In genomic region chr3:133532806-133533205, GRCm38 (mm10) we compare ENCODE assay signal across 27 mouse cellular contexts. TPM values are rescaled to one million over a fixed set of nuclear protein-coding genes. Genes with fewer than 3 reads are reported as not detected.
DNase-seq lines count a peak whose midpoint lies in the region; ATAC-seq and TF ChIP-seq lines count a peak whose summit lies in the region.
"Had no signal": no experiment of that assay in that cellular context is flagged by ENCODE, and none has a peak within 500 bp of the region (broad histone marks: within the 10 kb centered on the region; RNA-seq: fewer than 3 reads in every experiment).

No protein-coding gene starts in this region.

- 0 out of 2 replicates have a peak, but pooled peaks have one; percentile 8 for TF ChIP-seq POLR2A in CH12.LX (IDR thresholded peaks at IDR 0.05; ENCODE audit: low read depth, low read length)

- H3K36me3 ChIP-seq in CH12.LX (replicated peaks in 1 of 2; ENCODE audit: control insufficient read depth in 1 of 2, insufficient read depth in 1 of 2, low read length in 1 of 2) (peaks cover 34 to 63% of the 10 kb centered on the region in 2 experiments), ES-E14 (ENCODE audit: control insufficient read depth, insufficient read depth, low read length, poor library complexity, severe bottlenecking) (0 out of 2 replicates have a peak, but pooled peaks cover 3% of the 10 kb centered on the region)
- H3K36me3 ChIP-seq: intestine, embryonic 15.5 days had no signal

- H3K4me1 ChIP-seq in CH12.LX (ENCODE audit: control insufficient read depth in 1 of 2, insufficient read depth in 2 of 2) (peaks cover 17 to 43% of the 10 kb centered on the region in 2 experiments), ES-E14 (ENCODE audit: control insufficient read depth in 2 of 2, insufficient read depth in 2 of 2, low read length in 2 of 2, poor library complexity in 1 of 2) (peaks cover 3 to 10% of the 10 kb centered on the region in 2 experiments)

- dilution Hi-C loops in CH12.LX (cut with MboI; ENCODE audit: extremely low pct_ligation_motif_present, extremely low pct_unique_long_range_greater_than_20kb, low sequenced_read_pairs): no loop called here

- no peak for TF ChIP-seq EP300 in CH12.LX (IDR thresholded peaks at IDR 0.05; ENCODE audit: low read length)

- no peak overlapping the region for H3K4me2 ChIP-seq in CH12.LX (ENCODE audit: insufficient read depth, low read depth, poor library complexity, severe bottlenecking)
- H3K4me2 ChIP-seq: embryonic facial prominence, embryonic 15.5 days; heart, embryonic 11.5 days; heart, embryonic 15.5 days; hindbrain, embryonic 14.5 days; intestine, embryonic 15.5 days had no signal

- H3K4me3 ChIP-seq in CH12.LX (replicated peaks in 1 of 3; ENCODE audit: low read depth in 2 of 3, low read length in 2 of 3, poor library complexity in 1 of 3) (no peak overlapping the region), ES-E14 (ENCODE audit: insufficient read depth in 1 of 2, low read depth in 1 of 2, low read length in 2 of 2, poor library complexity in 1 of 2, severe bottlenecking in 1 of 2) (peak overlapping the region; percentile 5 to 49; a peak in 2 of 4 replicates)
- H3K4me3 ChIP-seq: embryonic facial prominence, embryonic 15.5 days; erythroblast, embryonic 14.5 days; forebrain, embryonic 10.5 days; gastrocnemius, adult 2 months; heart, embryonic 15.5 days; intestine, embryonic 15.5 days had no signal

- H3K9ac ChIP-seq in CH12.LX (ENCODE audit: insufficient read depth, low read depth): no peak overlapping the region
- peak overlapping the region; percentile 67; the same call in 1 of the 2 replicates for H3K9ac ChIP-seq in ES-E14 (ENCODE audit: insufficient read depth, low read depth, low read length, poor library complexity, severe bottlenecking)
- H3K9ac ChIP-seq: embryonic facial prominence, embryonic 15.5 days; heart, embryonic 15.5 days; hindbrain, embryonic 14.5 days; intestine, embryonic 15.5 days had no signal

- peaks cover 85% of the 10 kb centered on the region for H3K79me2 ChIP-seq in CH12.LX (replicated peaks; ENCODE audit: control insufficient read depth, extremely low read depth, insufficient read depth, poor library complexity, severe bottlenecking)

- ATAC-seq in megakaryocyte, adult 5-6 weeks (ENCODE audit: poor library complexity, severe bottlenecking): peak; percentile 28; the same call in 1 of the 2 replicates
- ATAC-seq: CD4-positive, CD25-positive, alpha-beta regulatory T cell, adult 4 months; forebrain, embryonic 14.5 days; intestine, embryonic 15.5 days; Patski had no signal

- H3K27ac ChIP-seq in CH12.LX (ENCODE audit: insufficient read depth, low read depth) (no peak overlapping the region), ES-E14 (ENCODE audit: insufficient read depth, low read depth, low read length, poor library complexity, severe bottlenecking) (peak overlapping the region; percentile 100)
- H3K27ac ChIP-seq: embryonic facial prominence, embryonic 15.5 days; forebrain, embryonic 10.5 days; gastrocnemius, adult 2 months; heart, embryonic 15.5 days; hindbrain, embryonic 14.5 days; intestine, embryonic 15.5 days had no signal

- DNase-seq in heart, adult 11 months: peak; percentile 49
- DNase-seq in heart, adult 8-10 months (ENCODE audit: low spot score): no peak
- DNase-seq in CH12.LX (ENCODE audit: extremely low read depth) (no peak), ES-E14 (ENCODE audit: low read depth, low spot score) (no peak)
- DNase-seq in left cerebral cortex, adult 11 months (ENCODE audit: low spot score): no peak
- no peak for DNase-seq in urinary bladder, postnatal 36 days (ENCODE audit: low spot score in 2 of 2)
- DNase-seq: adrenal gland, adult 8-10 months; adrenal gland, postnatal 36 days; B cell, adult 2 months; cerebellum, adult 2 months; cerebellum, postnatal 10 days; embryo, embryonic 11 days; gastrocnemius, adult 2 months; gastrocnemius, postnatal 25 days; heart, adult 18-20 months; heart, postnatal 14 days had no signal

- in situ Hi-C loops in CH12.LX (cut with MboI; ENCODE audit: low pct_ligation_motif_present, low pct_unique_long_range_greater_than_20kb, low sequenced_read_pairs): no loop called here
- in situ Hi-C loops in ES-E14 (cut with MboI; ENCODE audit: low sequenced_read_pairs in 2 of 2, unreplicated experiment in 2 of 2): no loop called here

- no peak for TF ChIP-seq RAD21 in CH12.LX (IDR thresholded peaks at IDR 0.05; ENCODE audit: low read depth, low read length)

- H3K9me3 ChIP-seq in CH12.LX (replicated peaks; ENCODE audit: low read length) (peaks cover 6% of the 10 kb centered on the region), ES-E14 (ENCODE audit: control insufficient read depth, insufficient read depth, low read depth, low read length) (no peaks in the 10 kb centered on the region)
- H3K9me3 ChIP-seq: embryonic facial prominence, embryonic 15.5 days; forebrain, embryonic 10.5 days; heart, embryonic 15.5 days; intestine, embryonic 15.5 days had no signal

- no peaks in the 10 kb centered on the region for H3K27me3 ChIP-seq in CH12.LX (replicated peaks)
- H3K27me3 ChIP-seq: embryonic facial prominence, embryonic 15.5 days; heart, embryonic 15.5 days; intestine, embryonic 15.5 days; Patski had no signal

- TF ChIP-seq CTCF in CH12.LX (conservative IDR thresholded peaks at IDR 0.05 in 1 of 2, IDR thresholded peaks at IDR 0.05 in 1 of 2; ENCODE audit: low read depth in 2 of 2, low read length in 2 of 2): no peak

TF ChIP-seq in CH12.LX, 34 proteins besides CTCF, POLR2A, EP300 and RAD21:
- TF ChIP-seq BHLHE40 (IDR thresholded peaks at IDR 0.05; ENCODE audit: low read depth, low read length) (no peak), POLR2AphosphoS2 (IDR thresholded peaks at IDR 0.05; ENCODE audit: low read depth, low read length) (0 out of 2 replicates have a peak, but pooled peaks have one; percentile 1), ZMIZ1 (IDR thresholded peaks at IDR 0.05; ENCODE audit: low read depth, low read length) (no peak), SMC3 (IDR thresholded peaks at IDR 0.05; ENCODE audit: low read depth, low read length) (no peak)

TF ChIP-seq in ES-E14, 5 proteins besides CTCF, POLR2A, EP300 and RAD21:
- TF ChIP-seq MAFK (IDR thresholded peaks at IDR 0.05; ENCODE audit: insufficient read depth, low read depth, low read length) (no peak), ZNF384 (IDR thresholded peaks at IDR 0.05; ENCODE audit: low read depth, low read length) (no peak), CHD2 (IDR thresholded peaks at IDR 0.05; ENCODE audit: low read depth, low read length) (no peak), HCFC1 (IDR thresholded peaks at IDR 0.05; ENCODE audit: borderline replicate concordance, insufficient read depth, low read length) (no peak), ZC3H11A (IDR thresholded peaks at IDR 0.05; ENCODE audit: borderline replicate concordance, low read depth, low read length) (no peak)
TF ChIP-seq in ES-E14: peak in this region for 0.

RNA-seq across cellular contexts. Expression of gene Tet2, which starts 12.1 kb away (rescaled TPM):
- total RNA-seq in heart, adult 8-10 months (2022): 10 to 100 TPM; 13.4 to 17.6 (median 14.7) TPM
- total RNA-seq in CH12.LX (2012; rRNA removed) (59.1 and 78.5 TPM in 2 replicates), CH12.LX (2014; rRNA removed) (49.7 and 51.3 TPM in 2 replicates), ES-E14 (2012; rRNA removed) (86.9 and 106 TPM in 2 replicates)
- 38.5 and 39.6 TPM in 2 replicates for polyA plus RNA-seq in CH12.LX (2012; ENCODE audit: insufficient read length, low read depth)
- total RNA-seq in megakaryocyte, adult 5-6 weeks (2015): 62.8 and 68.7 TPM in 2 replicates
- 68.7 and 85.7 TPM in 2 replicates for total RNA-seq in megakaryocyte, adult 5-6 weeks (2017)

Comparison
In these comparisons a context has a peak if more than half of its experiments do, and no peak if none do; other contexts are left out.
1. H3K4me3 ChIP-seq: peak in ES-E14 (2 of 2); none in CH12.LX (0 of 3).